Mouse (Mus musculus): ENCODE data around the gene Tk2. TPM values are rescaled to one million over a fixed set of nuclear protein-coding genes. Genes with fewer than 3 reads are reported as not detected.

The Tk2 gene
- polyA plus RNA-seq, 1 experiment from 2014 or later, result 18.0 TPM

DNA sequence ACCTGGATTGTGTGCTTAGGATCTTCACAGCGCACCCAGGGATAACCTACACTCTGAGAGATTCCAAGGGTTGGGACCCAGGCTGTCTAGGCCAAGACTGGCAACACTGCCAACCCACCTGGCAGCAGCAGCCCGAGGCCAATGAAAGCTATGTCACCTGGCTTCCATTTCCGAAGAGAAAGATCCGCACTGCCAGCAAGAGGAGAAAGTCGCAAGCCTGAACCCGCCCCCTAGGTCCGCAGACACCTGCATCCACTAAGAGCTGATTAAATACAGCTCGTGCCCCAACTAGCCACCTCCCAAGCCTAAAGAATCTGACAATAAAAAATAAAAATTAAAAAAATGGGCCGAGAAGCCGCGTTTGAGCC lies 466 bp downstream of the Tk2 start:
- Histone ChIP-seq H3K4me1 (peaks cover 23% of the 10 kb centered on the region), H3K9me3 (no peaks in the 10 kb centered on the region), H3K4me3 (peak overlapping the region; percentile 97), H3K4me2 (peak overlapping the region; percentile 73), H3K36me3 (peaks cover 13% of the 10 kb centered on the region; the same call in 1 of the 2 replicates), H3K27ac (peak overlapping the region; percentile 75), H3K9ac (peak overlapping the region; percentile 75), H3K27me3 (no peaks in the 10 kb centered on the region)
- 3% methylated on average over 11 of the region's 11 CpGs for WGBS
- no peak for ATAC-seq (ENCODE audit: insufficient number of reproducible peaks, low FRiP score, low TSS enrichment, low read depth)

DNA sequence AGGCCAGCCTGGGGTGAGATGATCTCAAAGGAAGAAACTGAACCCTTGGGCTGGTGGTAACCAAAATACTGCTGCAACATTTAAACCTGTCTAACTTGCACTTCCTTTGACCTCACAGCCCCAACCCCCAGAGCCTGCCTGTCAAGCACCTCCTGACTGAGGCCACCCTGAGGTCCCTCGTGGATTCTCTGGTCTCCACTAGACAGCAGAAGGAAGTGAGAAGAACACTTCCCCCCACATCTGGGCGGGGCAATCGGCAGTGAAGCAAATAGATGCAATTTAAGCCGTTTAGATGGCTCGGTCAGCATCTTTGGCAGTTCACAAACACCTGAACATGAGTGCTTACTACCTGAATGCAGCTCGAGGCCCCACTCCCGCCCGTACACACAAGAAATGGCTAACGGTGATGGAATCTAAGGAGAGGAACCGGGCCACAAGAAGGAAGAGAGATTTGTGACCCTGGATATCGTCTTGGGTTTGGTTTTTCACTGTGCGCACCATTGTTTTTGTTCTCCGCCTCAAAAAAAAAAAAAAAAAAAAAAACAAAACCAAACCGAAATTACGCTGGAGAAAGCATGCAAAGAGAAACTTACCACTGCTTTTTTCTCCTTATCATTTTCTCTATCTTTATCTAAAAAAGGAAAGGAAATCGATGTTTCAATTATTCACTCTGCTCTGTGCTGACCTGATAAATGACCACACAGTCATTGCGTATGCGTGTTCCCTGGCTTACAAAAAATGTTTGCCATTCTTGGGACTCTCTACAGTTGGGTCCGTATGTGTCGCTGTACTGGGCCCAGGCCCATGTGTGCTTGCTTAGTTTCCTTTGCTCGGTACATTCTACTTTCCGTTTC lies 1.1 kb downstream of the Tk2 start:
- H3K9ac ChIP-seq, result peak overlapping the region; percentile 75
- peaks cover 23% of the 10 kb centered on the region for H3K4me1 ChIP-seq
- H3K27me3 ChIP-seq, result no peaks in the 10 kb centered on the region
- WGBS, result 69% methylated on average over 22 of the region's 22 CpGs
- 0 out of 2 replicates have a peak overlapping the region, but pooled peaks have one; percentile 75 for H3K27ac ChIP-seq
- H3K9me3 ChIP-seq, result no peaks in the 10 kb centered on the region
- peak overlapping the region; percentile 73 for H3K4me2 ChIP-seq
- H3K36me3 ChIP-seq, result peaks cover 19% of the 10 kb centered on the region; the same call in 1 of the 2 replicates
- ATAC-seq (ENCODE audit: insufficient number of reproducible peaks, low FRiP score, low TSS enrichment, low read depth), result no peak
- peak overlapping the region; percentile 97 for H3K4me3 ChIP-seq

DNA sequence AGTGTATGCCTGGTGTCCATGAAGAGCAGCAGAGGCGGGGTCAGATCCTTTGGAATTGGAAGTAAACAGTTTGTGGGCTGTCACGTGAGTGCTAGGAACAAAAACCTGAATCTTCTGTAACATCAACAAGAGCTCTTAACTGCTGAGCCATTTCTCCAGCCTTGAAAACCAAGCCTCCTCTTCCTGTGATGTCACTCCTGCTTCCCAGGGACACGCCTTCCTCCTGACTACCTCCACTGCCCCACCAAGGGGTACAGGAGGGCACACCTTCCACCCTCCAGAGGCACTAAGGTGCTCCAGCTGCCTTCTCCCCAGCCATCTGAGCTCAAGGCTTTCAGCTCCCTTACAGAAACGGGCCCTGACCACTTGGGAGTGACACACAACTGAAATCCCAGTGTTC lies 1.7 kb downstream of the Tk2 start:
- Histone ChIP-seq H3K36me3 (peaks cover 22% of the 10 kb centered on the region; the same call in 1 of the 2 replicates), H3K4me2 (no peak overlapping the region), H3K4me1 (peaks cover 18% of the 10 kb centered on the region), H3K27me3 (no peaks in the 10 kb centered on the region), H3K9ac (no peak overlapping the region), H3K9me3 (no peaks in the 10 kb centered on the region), H3K4me3 (no peak overlapping the region), H3K27ac (no peak overlapping the region)
- no peak for ATAC-seq (ENCODE audit: insufficient number of reproducible peaks, low FRiP score, low TSS enrichment, low read depth)
- WGBS, result 82% methylated on average over 4 of the region's 4 CpGs

DNA sequence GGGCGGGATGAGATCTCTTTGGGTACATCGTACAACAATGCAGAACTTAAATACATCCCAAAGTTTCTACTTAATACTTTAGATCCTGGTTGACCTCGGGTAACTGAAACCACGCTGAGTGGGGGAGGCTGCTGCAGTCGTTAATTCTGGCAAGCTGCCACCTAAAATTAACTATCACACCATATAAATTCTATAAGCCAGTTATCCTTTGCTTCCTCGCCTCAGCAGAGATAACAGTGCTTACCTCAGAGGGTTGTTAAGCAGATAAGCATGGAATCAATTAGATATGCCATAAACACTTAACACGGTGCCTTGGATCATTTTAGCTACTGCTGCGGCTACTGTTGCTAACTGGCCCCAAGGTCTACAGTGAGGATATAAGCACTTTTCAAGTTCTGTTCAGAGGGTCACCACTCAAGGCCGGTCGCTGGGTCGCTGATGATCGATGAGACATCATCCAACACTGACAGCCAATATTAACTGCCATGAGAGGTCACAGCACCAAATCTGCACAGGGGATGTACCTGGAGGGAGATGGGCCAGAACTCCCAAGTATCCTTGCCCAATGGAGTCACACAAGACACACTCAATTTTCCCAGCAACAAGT lies 6.2 kb downstream of the Tk2 start:
- Histone ChIP-seq H3K4me1 (peaks cover 3% of the 10 kb centered on the region; the same call in 1 of the 2 replicates), H3K4me3 (no peak overlapping the region), H3K36me3 (peaks cover 65% of the 10 kb centered on the region), H3K27ac (no peak overlapping the region), H3K4me2 (no peak overlapping the region), H3K9me3 (no peaks in the 10 kb centered on the region), H3K27me3 (no peaks in the 10 kb centered on the region), H3K9ac (no peak overlapping the region)
- 55% methylated on average over 12 of the region's 12 CpGs for WGBS
- no peak for ATAC-seq (ENCODE audit: insufficient number of reproducible peaks, low FRiP score, low TSS enrichment, low read depth)

DNA sequence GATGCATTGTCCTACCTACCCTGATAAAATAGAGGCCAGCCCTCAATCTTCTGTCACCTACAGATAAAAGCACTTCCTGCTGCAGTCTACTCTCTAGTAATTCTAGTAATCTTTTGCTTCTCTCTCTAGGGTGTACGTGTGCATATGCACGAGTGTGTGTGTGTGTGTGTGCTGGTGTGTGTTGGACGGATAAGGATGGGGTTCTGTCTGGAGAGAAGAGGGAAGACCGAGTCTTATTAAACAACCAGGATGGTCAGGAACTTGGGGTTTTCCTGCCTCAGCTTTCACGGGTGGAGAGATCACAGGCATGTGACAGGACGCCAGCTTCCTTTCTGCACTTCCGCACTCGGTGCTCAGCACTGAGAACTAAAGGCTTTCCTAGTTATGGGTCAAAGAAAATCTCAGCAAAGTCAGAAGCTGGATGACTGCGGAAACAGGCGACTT lies 8.9 kb downstream of the Tk2 start:
- Histone ChIP-seq H3K4me3 (no peak overlapping the region), H3K9ac (no peak overlapping the region), H3K27me3 (no peaks in the 10 kb centered on the region), H3K4me2 (no peak overlapping the region), H3K27ac (no peak overlapping the region), H3K4me1 (no peaks in the 10 kb centered on the region), H3K9me3 (no peaks in the 10 kb centered on the region), H3K36me3 (peaks cover 73% of the 10 kb centered on the region)
- 89% methylated on average over 10 of the region's 10 CpGs for WGBS
- no peak for ATAC-seq (ENCODE audit: insufficient number of reproducible peaks, low FRiP score, low TSS enrichment, low read depth)

DNA sequence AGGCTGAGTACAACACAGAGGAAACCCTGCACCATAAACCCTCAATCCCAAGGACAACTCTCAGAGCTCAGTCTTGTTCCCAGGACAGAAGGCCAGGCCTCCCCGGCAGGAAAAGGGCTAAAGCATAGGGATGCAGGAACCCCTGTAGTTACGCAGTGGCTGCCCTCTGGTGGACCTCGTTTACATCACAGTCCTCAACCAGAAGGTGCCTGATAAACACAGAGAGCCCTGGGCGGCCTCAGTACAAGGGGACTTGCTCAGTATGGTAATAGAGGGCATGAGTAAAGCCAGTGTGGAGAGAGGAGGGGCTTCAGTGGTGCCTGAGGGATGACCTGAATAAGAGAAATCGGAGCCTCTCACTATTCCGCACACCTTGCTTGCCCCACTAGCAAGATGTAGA lies 13.8 kb downstream of the Tk2 start:
- H3K27ac ChIP-seq, result no peak overlapping the region
- 51% methylated on average over 6 of the region's 6 CpGs for WGBS

DNA sequence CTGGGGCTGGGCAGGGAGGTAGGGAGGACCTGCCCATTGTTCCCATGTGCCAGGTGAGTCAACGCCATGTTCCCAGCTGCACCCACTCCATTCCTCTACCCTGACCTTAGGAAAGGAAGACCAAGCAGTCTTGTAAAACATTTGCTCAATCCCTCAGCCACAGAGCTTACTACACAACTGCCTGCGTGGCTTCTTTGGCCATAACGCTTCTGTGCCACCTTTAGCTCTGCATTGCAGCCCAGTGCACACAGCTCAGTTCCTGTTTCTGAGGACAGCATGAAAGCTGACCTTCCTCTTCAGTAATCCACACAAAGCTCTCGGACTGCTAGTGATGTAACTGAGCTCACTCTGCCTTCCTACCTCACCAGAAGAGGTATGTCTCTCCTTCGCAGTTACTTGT lies 15.4 kb downstream of the Tk2 start:
- H3K36me3 ChIP-seq, result peaks cover 77% of the 10 kb centered on the region

More for the DNA sequence above, 13.8 kb downstream of the Tk2 start:
- no peaks in the 10 kb centered on the region for H3K9me3 ChIP-seq
- no peak overlapping the region for H3K9ac ChIP-seq
- no peak overlapping the region for H3K4me3 ChIP-seq
- ATAC-seq (ENCODE audit: insufficient number of reproducible peaks, low FRiP score, low TSS enrichment, low read depth), result no peak
- no peaks in the 10 kb centered on the region for H3K4me1 ChIP-seq
- H3K27me3 ChIP-seq, result no peaks in the 10 kb centered on the region
- no peak overlapping the region for H3K4me2 ChIP-seq
- peaks cover 81% of the 10 kb centered on the region for H3K36me3 ChIP-seq

DNA sequence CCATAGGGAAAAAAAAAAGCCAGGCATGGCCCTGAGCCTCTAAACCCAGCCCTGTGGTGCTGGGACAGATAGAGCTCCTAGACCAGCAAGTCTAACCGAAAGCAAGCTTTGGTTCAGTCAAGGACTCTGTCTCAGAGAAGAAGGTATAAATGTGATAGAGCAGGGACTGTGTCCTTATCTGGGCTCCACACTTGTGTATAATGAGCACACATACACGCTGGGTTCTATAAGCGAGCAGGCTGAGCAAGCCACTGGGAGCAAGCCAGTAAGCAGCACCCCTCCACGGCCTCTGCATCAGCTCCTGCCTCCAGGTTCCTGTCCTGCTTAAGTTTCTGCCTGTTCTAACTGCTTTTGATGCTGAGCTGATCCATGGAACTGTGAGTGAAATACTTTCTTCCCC lies 16.3 kb downstream of the Tk2 start:
- WGBS, result 93% methylated on average over 4 of the region's 4 CpGs
- no peak overlapping the region for H3K4me3 ChIP-seq
- H3K36me3 ChIP-seq, result peaks cover 77% of the 10 kb centered on the region
- no peak for ATAC-seq (ENCODE audit: insufficient number of reproducible peaks, low FRiP score, low TSS enrichment, low read depth)
- H3K9ac ChIP-seq, result no peak overlapping the region
- no peak overlapping the region for H3K4me2 ChIP-seq
- H3K27me3 ChIP-seq, result no peaks in the 10 kb centered on the region
- H3K9me3 ChIP-seq, result no peaks in the 10 kb centered on the region
- no peak overlapping the region for H3K27ac ChIP-seq
- H3K4me1 ChIP-seq, result no peaks in the 10 kb centered on the region

More for the DNA sequence above, 15.4 kb downstream of the Tk2 start:
- no peak overlapping the region for H3K9ac ChIP-seq
- ATAC-seq (ENCODE audit: insufficient number of reproducible peaks, low FRiP score, low TSS enrichment, low read depth), result no peak
- no peaks in the 10 kb centered on the region for H3K27me3 ChIP-seq
- WGBS, result 91% methylated on average over 5 of the region's 5 CpGs
- H3K27ac ChIP-seq, result no peak overlapping the region
- H3K4me1 ChIP-seq, result no peaks in the 10 kb centered on the region
- no peak overlapping the region for H3K4me3 ChIP-seq
- no peaks in the 10 kb centered on the region for H3K9me3 ChIP-seq
- no peak overlapping the region for H3K4me2 ChIP-seq

DNA sequence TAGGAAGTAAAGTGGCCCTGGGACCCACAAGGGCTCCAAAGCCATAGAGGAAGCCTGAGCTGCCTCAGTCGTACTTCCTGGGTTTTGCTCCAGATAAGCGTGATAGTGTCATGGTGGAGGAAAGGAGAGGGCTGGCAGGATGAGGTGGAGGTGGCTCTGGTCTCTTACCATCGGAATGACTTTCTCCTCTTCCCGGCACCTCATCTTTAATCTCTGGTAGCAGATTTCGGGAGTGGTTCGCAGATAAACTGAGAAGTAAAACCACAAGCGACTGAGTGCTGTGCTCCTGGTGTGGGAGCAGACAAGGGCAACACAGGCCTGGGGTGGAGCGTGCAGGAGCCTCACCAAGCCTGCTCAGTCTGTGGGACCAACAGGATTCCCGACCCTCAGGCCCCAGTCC lies 18.0 kb downstream of the Tk2 start:
- H3K9ac ChIP-seq, result no peak overlapping the region
- H3K4me2 ChIP-seq, result no peak overlapping the region
- H3K27me3 ChIP-seq, result no peaks in the 10 kb centered on the region
- H3K9me3 ChIP-seq, result no peaks in the 10 kb centered on the region
- H3K4me1 ChIP-seq, result no peaks in the 10 kb centered on the region
- H3K4me3 ChIP-seq, result no peak overlapping the region
- peaks cover 79% of the 10 kb centered on the region for H3K36me3 ChIP-seq
- 95% methylated on average over 9 of the region's 9 CpGs for WGBS
- H3K27ac ChIP-seq, result no peak overlapping the region
- ATAC-seq (ENCODE audit: insufficient number of reproducible peaks, low FRiP score, low TSS enrichment, low read depth), result no peak

DNA sequence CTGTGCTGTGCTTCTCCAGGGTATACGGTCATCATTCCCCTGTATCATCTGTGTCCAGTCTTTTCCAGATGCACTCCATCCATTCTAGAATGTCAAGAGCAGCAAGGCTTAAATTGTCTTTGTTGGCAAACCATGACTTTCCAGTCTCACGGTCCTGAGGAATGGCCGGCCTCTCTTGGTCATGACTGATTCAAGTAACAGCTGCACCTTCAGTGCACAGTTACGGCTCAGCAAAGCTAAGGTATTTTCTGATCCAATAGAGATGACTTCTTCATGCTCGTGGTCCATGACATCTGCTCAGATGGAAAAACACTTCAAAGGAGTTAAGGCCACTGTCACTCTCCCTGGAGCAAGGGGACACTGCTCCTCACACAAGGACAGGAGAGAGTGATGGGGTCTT lies 21.3 kb downstream of the Tk2 start:
- Histone ChIP-seq H3K27me3 (no peaks in the 10 kb centered on the region), H3K4me1 (no peaks in the 10 kb centered on the region), H3K27ac (no peak overlapping the region), H3K4me3 (no peak overlapping the region), H3K9ac (no peak overlapping the region), H3K4me2 (no peak overlapping the region), H3K36me3 (peaks cover 71% of the 10 kb centered on the region), H3K9me3 (no peaks in the 10 kb centered on the region)
- 90% methylated on average over 5 of the region's 5 CpGs for WGBS
- ATAC-seq (ENCODE audit: insufficient number of reproducible peaks, low FRiP score, low TSS enrichment, low read depth), result no peak

DNA sequence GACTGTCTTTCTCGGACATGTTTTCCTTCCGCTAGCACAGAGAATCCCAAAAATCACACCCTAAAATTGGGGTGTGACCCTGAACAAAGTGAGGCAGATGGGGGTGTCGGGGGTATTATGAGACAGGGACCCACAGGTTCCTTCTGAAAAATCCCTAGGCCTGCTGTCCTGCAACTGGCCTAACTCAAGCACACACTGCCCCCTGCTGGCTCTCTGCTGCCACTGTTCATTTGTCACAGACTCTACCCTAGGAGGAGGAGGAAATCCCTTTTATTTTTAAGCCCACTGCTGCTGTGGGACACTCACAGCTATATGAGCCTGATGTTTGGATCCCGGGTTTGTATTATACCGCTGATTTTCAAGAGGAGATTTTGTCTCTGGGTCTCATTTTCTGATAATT lies 28.6 kb downstream of the Tk2 start:
- H3K9me3 ChIP-seq, result no peaks in the 10 kb centered on the region
- 43% methylated on average over 5 of the region's 5 CpGs for WGBS
- peaks cover 8% of the 10 kb centered on the region; the same call in 1 of the 2 replicates for H3K36me3 ChIP-seq
- H3K4me1 ChIP-seq, result no peaks in the 10 kb centered on the region
- no peaks in the 10 kb centered on the region for H3K27me3 ChIP-seq
- no peak overlapping the region for H3K27ac ChIP-seq
- no peak overlapping the region for H3K9ac ChIP-seq
- no peak overlapping the region for H3K4me3 ChIP-seq
- ATAC-seq (ENCODE audit: insufficient number of reproducible peaks, low FRiP score, low TSS enrichment, low read depth), result no peak
- no peak overlapping the region for H3K4me2 ChIP-seq

DNA sequence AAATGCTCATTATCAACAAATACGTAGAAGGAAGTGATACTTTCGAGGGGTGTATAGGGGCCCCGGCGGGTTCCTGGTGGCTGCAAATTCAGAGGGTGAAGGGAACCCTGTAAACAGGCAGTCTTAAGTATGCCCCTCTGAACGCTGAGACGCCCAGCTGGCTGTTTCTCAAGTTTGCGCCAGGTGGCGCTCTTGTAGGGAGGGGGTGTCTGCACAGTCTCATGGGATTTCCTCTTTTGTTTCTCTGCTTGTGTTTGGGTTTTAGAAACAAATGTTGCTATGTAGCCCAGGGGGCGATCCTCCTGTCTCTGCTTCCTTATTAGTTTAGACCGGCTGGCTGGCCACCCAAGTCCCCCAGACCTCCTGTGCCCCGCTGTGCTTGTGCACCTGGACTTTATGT lies 29.3 kb downstream of the Tk2 start:
- ATAC-seq (ENCODE audit: insufficient number of reproducible peaks, low FRiP score, low TSS enrichment, low read depth), result no peak
- Histone ChIP-seq H3K4me1 (no peaks in the 10 kb centered on the region), H3K27ac (no peak overlapping the region), H3K4me3 (no peak overlapping the region), H3K9ac (no peak overlapping the region), H3K4me2 (no peak overlapping the region), H3K9me3 (no peaks in the 10 kb centered on the region), H3K27me3 (no peaks in the 10 kb centered on the region), H3K36me3 (0 out of 2 replicates have a peak, but pooled peaks cover under 1% of the 10 kb centered on the region)
- WGBS, result 27% methylated on average over 11 of the region's 11 CpGs

Measured in limb, embryonic 15.5 days (tissue).